Mouse (Mus musculus): ENCODE results near the gene Hoxd12.

Hoxd12 gene

DNA sequence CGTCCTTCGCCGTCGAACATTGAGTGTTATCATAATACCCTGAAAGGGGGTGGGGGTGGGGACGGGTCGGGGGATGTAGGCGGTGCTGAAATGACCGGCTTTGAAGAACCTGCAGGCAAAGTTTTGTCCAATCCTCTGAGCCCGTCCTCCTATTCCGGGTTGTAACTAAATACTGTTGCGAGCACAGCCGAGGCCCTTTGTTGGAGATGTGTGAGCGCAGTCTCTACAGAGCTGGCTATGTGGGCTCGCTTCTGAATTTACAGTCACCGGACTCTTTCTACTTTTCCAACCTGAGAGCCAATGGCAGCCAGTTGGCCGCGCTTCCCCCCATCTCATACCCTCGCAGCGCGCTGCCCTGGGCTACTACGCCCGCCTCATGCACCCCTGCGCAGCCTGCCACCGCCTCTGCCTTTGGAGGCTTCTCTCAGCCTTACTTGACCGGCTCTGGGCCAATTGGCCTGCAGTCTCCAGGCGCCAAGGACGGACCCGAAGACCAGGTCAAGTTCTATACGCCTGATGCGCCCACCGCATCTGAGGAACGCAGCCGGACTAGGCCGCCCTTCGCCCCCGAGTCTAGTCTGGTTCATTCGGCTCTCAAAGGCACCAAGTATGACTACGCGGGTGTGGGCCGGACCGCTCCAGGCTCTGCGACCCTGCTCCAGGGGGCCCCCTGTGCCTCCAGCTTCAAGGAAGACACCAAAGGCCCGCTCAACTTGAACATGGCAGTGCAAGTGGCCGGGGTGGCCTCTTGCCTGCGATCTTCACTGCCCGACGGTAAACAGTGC is at the start of gene Hoxd12:
TSS of gene Hoxd12 (plus strand) at position 133 of the 785 bp plus-strand sequence.
- no peak for DNase-seq (ENCODE audit: low spot score in 2 of 2)

GRCm38 (mm10) chr2:74635412-74635811 is 39.4 kb upstream of the Hoxd12 start:
- no peak for DNase-seq (ENCODE audit: low spot score in 2 of 2)

GRCm38 (mm10) chr2:74642431-74642830 is 32.4 kb upstream of the Hoxd12 start:
- no peak for DNase-seq (ENCODE audit: low spot score in 2 of 2)

DNA sequence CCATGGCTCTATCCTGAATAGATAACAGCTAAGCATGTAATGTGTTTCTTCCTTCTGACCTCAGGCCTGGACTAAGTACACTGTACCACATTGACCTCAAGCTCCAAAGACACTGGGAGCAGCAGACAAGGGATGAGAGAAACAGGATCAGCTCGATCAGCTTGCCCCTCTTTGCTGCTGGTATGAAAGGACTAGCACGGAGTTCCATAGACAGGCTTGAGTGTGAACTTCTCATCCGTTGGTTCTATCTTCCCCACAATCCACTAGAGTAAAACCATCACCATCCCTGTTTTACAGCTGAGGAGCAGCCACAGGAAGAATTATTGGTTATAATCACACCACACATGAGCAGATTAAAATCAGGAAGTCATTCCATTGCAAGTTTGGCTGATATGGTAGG is 29.2 kb upstream of the Hoxd12 start:
- no peak for DNase-seq (ENCODE audit: low spot score in 2 of 2)

DNA sequence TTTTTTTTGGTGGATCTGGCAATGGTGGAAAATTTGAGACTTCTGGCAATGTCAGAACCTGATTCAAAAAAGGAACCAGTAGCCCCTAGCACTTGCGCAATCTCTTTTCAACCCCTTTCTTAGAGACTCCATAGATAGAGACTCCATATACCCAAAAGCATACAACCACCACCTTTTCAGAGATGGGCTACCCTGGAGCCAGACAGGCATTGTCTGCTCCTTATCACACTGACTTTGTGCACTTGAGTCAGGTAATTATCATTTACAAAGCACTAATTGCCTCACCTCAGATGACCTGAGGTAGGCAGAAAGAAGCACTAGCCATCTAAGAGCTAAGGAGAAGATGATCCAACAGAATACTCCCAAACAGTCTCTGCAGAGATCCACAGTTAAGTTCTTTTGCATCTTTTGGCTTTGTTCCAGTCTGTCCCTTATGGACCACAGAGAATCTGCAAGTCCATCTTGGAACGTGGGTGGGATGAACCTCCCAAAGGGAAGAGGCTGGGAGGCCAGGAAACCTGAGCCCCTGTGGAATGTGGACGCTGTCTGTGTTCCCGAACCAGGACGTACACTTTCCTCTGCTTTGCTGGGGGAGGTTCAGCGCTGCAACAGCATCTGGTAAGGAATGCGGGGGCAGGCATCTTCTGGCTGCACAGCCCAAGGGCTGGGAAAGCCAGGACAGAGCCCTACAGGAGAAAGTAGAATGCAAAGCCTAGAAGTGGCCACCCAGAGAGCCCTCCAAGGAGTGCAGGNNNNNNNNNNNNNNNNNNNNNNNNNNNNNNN is 27.5 kb upstream of the Hoxd12 start:
- no peak for DNase-seq (ENCODE audit: low spot score in 2 of 2)

- no peak for DNase-seq (ENCODE audit: low spot score in 2 of 2)
Observed at GRCm38 (mm10) chr2:74652996-74653340, 21.8 kb upstream of the Hoxd12 start.

DNA sequence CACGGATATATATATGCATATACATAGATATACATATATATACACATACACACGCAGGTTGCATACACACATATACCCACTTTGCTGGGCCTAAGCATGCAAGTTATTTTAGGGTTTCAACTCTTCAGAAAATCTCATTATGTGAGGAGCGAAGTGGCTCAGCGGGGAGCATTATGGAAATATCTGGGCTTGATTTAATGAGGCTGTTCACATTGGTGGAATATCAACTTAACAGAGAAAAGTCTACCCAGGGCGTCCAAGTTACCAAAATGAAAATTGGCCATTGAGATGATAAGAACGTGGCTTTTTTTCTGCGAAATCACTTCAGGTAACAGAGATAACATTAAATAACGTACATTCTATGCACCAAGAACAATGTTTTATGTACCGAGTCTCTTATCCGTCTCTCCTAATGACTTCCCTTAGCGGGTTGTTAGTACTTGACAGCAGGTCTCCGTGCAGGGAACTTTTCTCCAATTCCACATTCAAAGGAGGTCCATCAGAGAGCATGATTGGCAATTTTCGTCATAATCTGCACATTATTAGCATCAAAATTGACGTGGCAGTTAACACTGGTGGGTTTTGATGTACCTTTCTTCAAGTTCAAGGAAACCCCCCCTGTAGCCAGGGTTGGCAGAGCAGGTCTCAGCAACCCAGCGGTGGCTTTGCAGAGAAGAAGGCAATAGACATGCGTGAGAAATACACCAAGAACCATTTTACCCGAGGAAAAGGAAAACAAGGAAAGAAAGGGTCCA is 20.9 kb upstream of the Hoxd12 start:
- no peak for DNase-seq (ENCODE audit: low spot score in 2 of 2)

DNA sequence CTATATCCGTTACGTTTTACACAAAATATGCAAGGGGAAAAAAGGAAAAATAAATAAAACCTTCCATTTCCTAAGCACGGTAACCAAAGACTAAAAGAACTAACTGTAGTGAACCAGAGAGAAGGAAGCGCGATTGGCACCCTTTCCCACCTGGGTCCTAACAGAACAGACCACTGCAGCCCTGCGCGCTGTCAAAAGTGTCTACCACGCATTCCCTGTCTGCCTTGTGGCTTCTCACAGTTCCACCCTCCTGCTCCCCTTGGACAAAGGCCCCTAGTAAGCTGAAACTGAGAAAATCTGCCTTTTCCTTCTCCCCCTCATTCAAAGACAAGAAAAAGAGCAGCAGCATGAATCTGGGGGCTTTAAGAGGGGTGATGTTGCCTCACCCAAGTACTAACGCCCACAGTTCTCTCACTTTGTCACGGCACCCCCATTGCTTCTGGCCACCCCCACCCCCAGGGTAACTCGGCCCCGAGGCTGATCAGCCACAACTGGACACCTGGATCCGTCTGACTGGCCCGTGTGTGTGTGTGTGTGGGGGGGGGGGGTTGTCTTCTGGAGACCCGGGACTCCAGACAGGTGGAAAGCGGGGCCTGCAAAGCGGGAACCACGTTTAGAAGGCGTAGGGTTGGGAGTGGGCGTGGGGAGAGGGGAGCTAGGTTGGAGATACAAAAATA is 19.9 kb upstream of the Hoxd12 start:
- no peak for DNase-seq (ENCODE audit: low spot score in 2 of 2)

DNA sequence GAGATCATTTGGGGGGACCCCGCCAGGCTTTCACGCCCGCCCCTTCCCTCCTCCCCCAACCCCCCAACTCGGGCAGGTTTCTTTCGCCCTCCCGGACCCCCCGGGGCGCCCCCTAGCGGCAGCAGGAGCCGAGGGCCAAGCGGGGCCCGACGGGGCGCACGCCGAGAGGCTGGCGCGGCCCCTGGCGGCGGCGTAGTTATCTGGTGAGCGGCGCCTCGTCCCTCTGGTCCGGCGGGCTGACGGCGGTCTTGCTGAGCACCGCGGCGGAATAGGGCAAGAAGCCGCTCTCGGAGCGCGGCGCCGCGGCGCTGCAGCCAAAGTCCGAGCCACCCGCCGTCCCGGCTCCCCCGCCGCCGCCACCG is 19.4 kb upstream of the Hoxd12 start:
- DNase-seq (ENCODE audit: low spot score in 2 of 2), result no peak

DNA sequence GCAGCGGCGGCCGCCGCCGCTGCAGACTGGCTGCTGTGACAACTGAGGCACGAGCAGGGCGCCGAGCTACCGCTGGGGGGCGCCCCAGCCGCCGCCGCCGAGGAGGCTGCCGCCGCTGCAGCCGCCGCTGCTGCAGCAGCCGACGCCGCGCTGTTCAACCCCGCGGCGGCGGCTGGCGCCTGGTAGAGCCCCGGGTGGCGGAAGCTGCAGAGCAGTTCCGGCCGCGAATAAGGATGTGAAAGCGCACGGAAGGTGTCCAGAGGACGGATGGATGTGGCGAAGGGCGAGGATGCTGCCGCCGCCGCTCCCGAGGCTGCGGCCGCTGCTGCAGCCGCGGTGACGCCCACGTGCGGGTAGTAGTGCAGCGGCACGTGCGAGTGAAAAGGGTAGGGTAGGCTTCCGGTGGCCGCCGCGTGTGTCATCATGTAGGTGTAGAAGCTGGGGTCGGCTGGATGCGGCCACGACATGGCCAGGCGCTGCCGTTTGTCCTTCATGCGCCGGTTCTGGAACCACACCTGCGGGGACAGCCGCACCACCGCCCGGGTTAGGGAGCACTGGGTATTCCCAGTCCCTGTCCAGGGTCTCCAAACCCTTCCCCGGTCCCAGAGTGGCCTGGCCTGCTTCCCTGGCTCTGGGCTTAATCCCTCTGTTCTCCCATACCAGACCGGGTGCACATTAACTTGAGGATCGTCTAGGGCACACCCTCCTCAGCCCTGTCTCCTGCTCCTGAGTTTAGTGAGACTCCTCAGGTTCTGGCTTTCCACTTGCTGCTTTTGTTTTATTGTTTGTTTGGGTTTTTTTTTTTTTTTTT is 18.8 kb upstream of the Hoxd12 start:
- DNase-seq (ENCODE audit: low spot score in 2 of 2), result no peak

DNA sequence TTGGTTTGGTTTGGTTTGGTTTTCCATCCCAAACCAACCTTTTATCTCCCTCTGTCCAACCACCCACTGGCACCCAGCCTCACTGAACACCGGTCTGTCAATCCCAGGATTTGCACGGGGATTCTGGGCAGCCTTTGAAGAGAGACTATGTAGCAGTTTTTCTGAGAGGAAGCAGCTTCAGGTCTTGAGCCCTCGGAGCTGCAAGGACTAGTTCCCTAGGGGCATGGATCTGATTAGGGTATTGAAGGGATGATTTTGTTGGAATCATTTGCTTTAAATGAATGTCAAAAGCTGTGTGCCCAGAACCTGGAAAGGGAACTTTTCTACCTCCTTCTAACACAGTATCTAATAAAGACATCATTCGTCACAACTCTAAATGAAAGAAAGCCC is 18.2 kb upstream of the Hoxd12 start:
- no peak for DNase-seq (ENCODE audit: low spot score in 2 of 2)

DNA sequence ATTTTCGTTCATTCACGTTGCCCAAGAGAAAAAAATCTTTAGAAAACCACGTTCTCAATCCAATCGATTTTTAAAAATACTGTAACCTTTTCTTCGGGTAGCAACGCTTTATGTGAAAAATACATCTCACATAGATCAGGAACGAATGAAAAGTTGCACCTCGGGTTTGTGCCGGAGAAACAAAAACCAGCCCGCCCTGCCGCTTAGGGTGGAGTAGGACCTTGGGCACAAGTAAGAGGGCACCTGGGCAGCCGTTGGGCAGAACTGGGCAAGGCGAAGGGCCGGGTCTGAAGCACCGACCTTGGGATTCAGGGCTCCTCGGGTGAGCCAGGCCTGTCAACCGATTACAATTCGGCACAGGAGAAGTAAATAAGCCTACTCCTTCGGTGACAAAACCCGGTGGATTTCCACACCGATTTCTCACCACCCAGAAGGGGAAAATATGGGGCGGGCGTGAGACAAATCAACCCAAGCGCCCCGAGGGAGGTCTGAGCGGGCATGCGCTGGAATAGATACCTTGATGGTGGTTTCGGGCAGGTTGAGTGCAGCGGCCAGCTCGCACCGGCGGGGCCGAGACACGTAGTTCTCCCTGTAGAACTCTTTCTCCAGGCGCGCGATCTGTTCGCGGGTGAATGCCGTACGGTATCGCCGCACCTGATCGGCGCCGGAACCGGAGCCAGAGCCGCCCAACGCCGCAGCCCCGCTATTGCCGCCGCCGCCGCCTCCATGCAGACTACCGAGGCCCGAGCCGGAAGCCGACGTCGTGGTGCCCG is 17.4 kb upstream of the Hoxd12 start:
- DNase-seq (ENCODE audit: low spot score in 2 of 2), result no peak

- DNase-seq (ENCODE audit: low spot score in 2 of 2), result no peak
Observed at GRCm38 (mm10) chr2:74658024-74658666, 16.7 kb upstream of the Hoxd12 start.

DNA sequence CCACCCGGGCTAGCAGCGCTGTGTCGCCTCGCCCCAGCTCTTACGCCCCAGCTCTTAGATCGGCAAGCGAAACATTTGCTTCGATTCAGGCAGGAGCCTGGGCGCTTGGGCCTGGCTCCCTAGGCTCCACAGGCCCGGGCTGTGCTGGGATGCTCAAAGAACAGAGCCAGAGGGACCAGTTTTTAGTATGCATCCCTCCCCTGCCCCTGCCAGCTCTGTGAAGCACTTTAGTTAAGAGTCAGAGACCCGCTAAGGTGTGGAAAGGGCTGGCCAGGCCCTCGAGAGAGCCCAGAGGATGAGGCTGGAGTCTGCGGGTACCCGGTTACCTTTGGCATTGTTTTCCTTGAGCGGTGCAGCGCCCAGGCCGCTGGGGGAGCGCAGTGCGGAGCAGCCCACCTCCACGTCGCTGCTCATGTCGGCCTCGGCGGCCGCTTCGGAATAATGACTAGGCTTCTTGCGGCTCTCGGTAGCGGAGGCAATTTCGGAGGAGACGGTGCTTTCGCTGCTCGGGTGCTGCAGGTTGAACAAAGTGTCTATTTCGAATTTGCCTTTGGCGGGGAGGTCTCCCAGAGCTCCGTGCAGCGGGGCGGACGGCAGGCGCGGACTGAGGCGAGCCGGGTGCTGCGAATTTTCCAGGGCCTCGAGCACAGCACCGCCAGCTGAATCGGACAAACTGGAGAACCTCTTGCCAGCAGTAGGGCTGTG is 16.0 kb upstream of the Hoxd12 start:
- DNase-seq (ENCODE audit: low spot score in 2 of 2), result no peak

DNA sequence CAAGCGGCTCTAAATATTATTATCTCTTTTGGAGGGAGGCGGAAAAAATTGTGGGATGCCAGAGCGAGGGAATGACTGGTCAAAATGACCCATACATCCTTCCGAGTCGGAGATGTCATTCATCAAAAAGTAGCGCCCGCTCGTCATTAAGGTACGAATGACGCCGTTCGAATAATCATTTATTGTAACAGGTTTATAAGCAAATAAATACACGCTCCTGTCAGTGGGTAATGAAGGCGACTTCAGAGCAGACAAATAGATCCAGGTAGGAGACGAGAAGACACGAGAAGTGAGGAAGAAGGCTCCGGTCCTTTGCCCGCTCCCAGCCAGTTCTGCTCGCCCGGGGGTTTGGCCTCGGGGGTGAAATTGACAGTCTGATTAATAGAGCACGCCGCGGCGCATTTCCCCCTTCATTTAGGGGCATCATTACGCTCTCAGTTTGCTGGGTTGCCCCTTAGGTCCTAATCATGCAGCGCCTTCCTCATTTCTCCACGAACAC is 15.3 kb upstream of the Hoxd12 start, which contains the start of gene Evx2:
TSS of gene Evx2 (minus strand) at position 51 of the 499 bp plus-strand sequence.
- DNase-seq (ENCODE audit: low spot score in 2 of 2), result no peak

DNA sequence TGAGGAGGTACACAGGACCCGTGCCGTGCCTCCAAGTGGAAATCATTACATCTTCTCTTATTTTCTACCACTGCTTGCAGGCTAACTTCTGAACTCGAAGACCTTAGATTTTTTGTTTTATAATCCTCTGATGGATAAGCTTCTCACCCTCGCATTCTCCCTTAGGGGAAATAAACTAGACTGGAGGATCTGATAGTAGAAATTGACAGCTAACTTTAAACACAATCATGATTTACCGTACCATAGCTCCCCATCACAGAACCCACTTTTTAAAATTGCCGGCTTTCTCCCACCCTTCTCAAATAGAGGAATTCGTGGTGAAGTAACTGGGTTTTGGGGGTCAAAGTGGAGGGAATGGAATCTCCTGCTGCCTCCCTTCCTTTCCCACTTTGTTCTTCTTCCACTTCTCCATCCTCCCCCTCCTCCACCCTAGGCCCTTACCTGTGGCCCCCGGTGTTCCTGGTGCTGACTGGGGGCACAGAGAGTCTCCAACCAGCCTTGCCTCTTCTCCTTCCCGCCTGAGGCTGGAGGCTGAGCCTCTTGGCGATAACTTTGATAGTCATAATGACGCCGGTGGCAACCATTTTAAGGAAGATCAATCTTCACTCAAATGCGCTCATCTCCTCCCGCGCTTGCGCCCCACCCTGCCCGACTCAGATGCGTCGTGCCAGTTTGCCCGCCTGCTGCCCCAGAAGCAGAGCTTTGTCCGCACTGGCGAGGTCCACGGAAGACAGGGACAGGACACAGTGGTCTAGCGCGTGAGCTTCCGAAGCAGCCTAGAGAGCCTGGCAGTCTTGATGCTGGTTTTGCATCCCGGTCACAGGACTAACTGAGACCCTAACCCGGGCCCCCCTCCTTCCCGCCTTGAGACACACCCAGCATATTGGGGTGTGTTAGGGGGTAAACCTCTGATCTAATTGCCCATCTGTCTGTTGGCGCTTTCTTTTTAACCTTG is 14.1 kb upstream of the Hoxd12 start:
- DNase-seq (ENCODE audit: low spot score in 2 of 2), result no peak

DNA sequence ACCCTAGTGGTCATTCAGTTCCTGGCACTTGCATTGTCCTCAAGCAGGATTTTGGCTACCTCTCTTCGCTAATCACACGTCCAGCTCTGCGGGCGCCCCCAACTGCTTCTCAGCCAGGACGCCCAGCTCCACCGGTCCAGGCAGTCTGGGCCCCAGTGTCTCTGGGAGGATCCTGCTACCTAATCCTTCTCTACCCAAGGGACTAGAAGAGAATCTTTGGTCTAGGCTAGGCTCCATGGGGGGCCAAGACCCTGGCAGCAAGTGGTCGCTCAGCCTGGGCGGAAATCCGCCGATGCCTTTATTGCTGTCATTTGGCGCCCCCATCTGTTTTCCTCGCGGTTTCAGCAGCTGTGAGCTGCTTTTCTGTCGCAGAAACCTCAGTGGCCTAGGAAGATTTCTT is 13.1 kb upstream of the Hoxd12 start:
- no peak for DNase-seq (ENCODE audit: low spot score in 2 of 2)

Data from heart, adult 9 months (tissue).